In genomic region chr13:58622647-58623046, GRCm38 (mm10) we compare ENCODE assay signal across 32 mouse cellular contexts. TPM values are rescaled to one million over a fixed set of nuclear protein-coding genes. Genes with fewer than 3 reads are reported as not detected.
DNase-seq lines count a peak whose midpoint lies in the region; ATAC-seq and TF ChIP-seq lines count a peak whose summit lies in the region.
"Had no signal": no experiment of that assay in that cellular context is flagged by ENCODE, and none has a peak within 500 bp of the region (broad histone marks: within the 10 kb centered on the region; RNA-seq: fewer than 3 reads in every experiment).

No protein-coding gene starts in this region.

- H3K9ac ChIP-seq in midbrain, embryonic 11.5 days (ENCODE audit: low read length), result no peak overlapping the region
- H3K9ac ChIP-seq in midbrain, embryonic 16.5 days (ENCODE audit: low read depth, low read length), result no peak overlapping the region
- H3K9ac ChIP-seq in MEL (ENCODE audit: control insufficient read depth, low read depth, low read length, poor library complexity, severe bottlenecking), result no peak overlapping the region
- no peak overlapping the region for H3K9ac ChIP-seq in hindbrain, embryonic 12.5 days
- H3K9ac ChIP-seq: heart, embryonic 13.5 days; hindbrain, embryonic 15.5 days; kidney, embryonic 15.5 days; limb, embryonic 12.5 days; liver, embryonic 15.5 days; lung, embryonic 14.5 days; neural tube, embryonic 15.5 days had no signal

- no peak overlapping the region for H3K27ac ChIP-seq in midbrain, embryonic 11.5 days (ENCODE audit: low read depth, low read length)
- H3K27ac ChIP-seq in midbrain, embryonic 16.5 days (ENCODE audit: low read length), result no peak overlapping the region
- H3K27ac ChIP-seq in MEL (ENCODE audit: control insufficient read depth, low read depth, low read length), result no peak overlapping the region
- no peak overlapping the region for H3K27ac ChIP-seq in small intestine, adult 2 months (ENCODE audit: insufficient read depth, low read depth, low read length)
- no peak overlapping the region for H3K27ac ChIP-seq in hindbrain, embryonic 12.5 days
- H3K27ac ChIP-seq: heart, embryonic 13.5 days; hindbrain, embryonic 15.5 days; kidney, embryonic 15.5 days; limb, embryonic 12.5 days; liver, embryonic 15.5 days; neural tube, embryonic 15.5 days had no signal

- TF ChIP-seq CTCF in MEL (IDR thresholded peaks at IDR 0.05 in 2 of 3, conservative IDR thresholded peaks at IDR 0.05 in 1 of 3; ENCODE audit: control insufficient read depth in 1 of 3, insufficient read depth in 1 of 3, low read depth in 2 of 3, low read length in 3 of 3, poor library complexity in 1 of 3, severe bottlenecking in 1 of 3), result no peak
- no peak for TF ChIP-seq CTCF in small intestine, adult 2 months (IDR thresholded peaks at IDR 0.05; ENCODE audit: extremely low read depth, insufficient read length, insufficient replicate concordance, low read depth, low read length)

- WGBS in midbrain, embryonic 11.5 days, result 70% methylated on average over 8 of the region's 8 CpGs
- 70% methylated on average over 8 of the region's 8 CpGs for WGBS in midbrain, embryonic 16.5 days
- 10% methylated on average over 8 of the region's 8 CpGs for WGBS in small intestine, adult 2 months
- 58% methylated on average over 8 of the region's 8 CpGs for WGBS in hindbrain, embryonic 12.5 days

- peak; percentile 4 for DNase-seq in midbrain, embryonic 11.5 days (ENCODE audit: low spot score, missing footprints)
- peak; percentile 37 for DNase-seq in MEL (ENCODE audit: low read depth, low spot score)
- DNase-seq in retina, embryonic 14.5 days (ENCODE audit: low spot score), result no peak
- DNase-seq in gastrocnemius, postnatal 10 days, result no peak
- DNase-seq: adrenal gland, postnatal 14 days; cerebellum, adult 11 months; cerebellum, adult 9-10 months; heart, postnatal 10 days; kidney, postnatal 25 days; lung, embryonic 14.5 days; midbrain, embryonic 14.5 days; right cerebral cortex, postnatal 4 days; thymus, postnatal 14 days had no signal

- H3K4me1 ChIP-seq in midbrain, embryonic 11.5 days (ENCODE audit: control insufficient read depth, insufficient read depth, low read length), result no peaks in the 10 kb centered on the region
- no peaks in the 10 kb centered on the region for H3K4me1 ChIP-seq in midbrain, embryonic 16.5 days (ENCODE audit: control insufficient read depth, insufficient read depth, low read length)
- H3K4me1 ChIP-seq in MEL (ENCODE audit: control insufficient read depth in 1 of 2, insufficient read depth in 2 of 2, low read length in 2 of 2), result no peaks in the 10 kb centered on the region
- H3K4me1 ChIP-seq in small intestine, adult 2 months (ENCODE audit: control insufficient read depth, insufficient read depth, insufficient read length, low read length), result peaks cover 7% of the 10 kb centered on the region; the same call in 1 of the 2 replicates
- H3K4me1 ChIP-seq in hindbrain, embryonic 12.5 days, result no peaks in the 10 kb centered on the region
- H3K4me1 ChIP-seq: heart, embryonic 13.5 days; hindbrain, embryonic 15.5 days; kidney, embryonic 15.5 days; liver, embryonic 15.5 days; neural tube, embryonic 15.5 days had no signal

- no peak for TF ChIP-seq POLR2A in MEL (IDR thresholded peaks at IDR 0.05; ENCODE audit: control insufficient read depth in 1 of 2, insufficient read depth in 1 of 2, low read depth in 1 of 2, low read length in 2 of 2, poor library complexity in 1 of 2)
- TF ChIP-seq POLR2A in small intestine, adult 2 months (IDR thresholded peaks at IDR 0.05; ENCODE audit: low read depth, low read length), result no peak

- no peaks in the 10 kb centered on the region for H3K79me2 ChIP-seq in MEL (ENCODE audit: control insufficient read depth, insufficient read depth, low read length, poor library complexity)

- no peak overlapping the region for H3K4me3 ChIP-seq in midbrain, embryonic 11.5 days (ENCODE audit: low read depth, low read length)
- no peak overlapping the region for H3K4me3 ChIP-seq in midbrain, embryonic 16.5 days (ENCODE audit: low read depth, low read length)
- H3K4me3 ChIP-seq in MEL (ENCODE audit: control insufficient read depth in 1 of 2, insufficient read depth in 1 of 2, low read depth in 2 of 2, low read length in 2 of 2), result no peak overlapping the region
- H3K4me3 ChIP-seq in small intestine, adult 2 months (ENCODE audit: low read depth, low read length), result 0 out of 2 replicates have a peak overlapping the region, but pooled peaks have one; percentile 7
- H3K4me3 ChIP-seq in hindbrain, embryonic 12.5 days, result no peak overlapping the region
- H3K4me3 ChIP-seq: heart, embryonic 13.5 days; hindbrain, embryonic 15.5 days; kidney, embryonic 15.5 days; limb, embryonic 12.5 days; liver, embryonic 15.5 days; neural tube, embryonic 15.5 days had no signal

- TF ChIP-seq RAD21 in MEL (IDR thresholded peaks at IDR 0.05; ENCODE audit: low read depth, low read length), result no peak

- ATAC-seq in midbrain, embryonic 11.5 days (ENCODE audit: low FRiP score), result no peak
- no peak for ATAC-seq in midbrain, embryonic 16.5 days
- peak; percentile 65 for ATAC-seq in granulocyte monocyte progenitor cell, adult 5-6 weeks (replicated peaks; ENCODE audit: poor library complexity, severe bottlenecking)
- ATAC-seq in hindbrain, embryonic 12.5 days (ENCODE audit: low FRiP score), result no peak
- ATAC-seq: forebrain, embryonic 14.5 days; Patski had no signal

- H3K36me3 ChIP-seq in midbrain, embryonic 11.5 days (ENCODE audit: control insufficient read depth, insufficient read depth, low read length), result no peaks in the 10 kb centered on the region
- H3K36me3 ChIP-seq in midbrain, embryonic 16.5 days (ENCODE audit: control insufficient read depth, insufficient read depth, low read length), result no peaks in the 10 kb centered on the region
- H3K36me3 ChIP-seq in MEL (ENCODE audit: control insufficient read depth in 1 of 2, insufficient read depth in 2 of 2, low read length in 2 of 2), result no peaks in the 10 kb centered on the region
- no peaks in the 10 kb centered on the region for H3K36me3 ChIP-seq in small intestine, adult 2 months (ENCODE audit: control insufficient read depth, insufficient read depth, low read length)
- no peaks in the 10 kb centered on the region for H3K36me3 ChIP-seq in hindbrain, embryonic 12.5 days
- H3K36me3 ChIP-seq: heart, embryonic 13.5 days; hindbrain, embryonic 15.5 days; kidney, embryonic 15.5 days; limb, embryonic 12.5 days; liver, embryonic 15.5 days; neural tube, embryonic 15.5 days had no signal

- H3K9me3 ChIP-seq in midbrain, embryonic 11.5 days (ENCODE audit: control insufficient read depth, low read length), result no peaks in the 10 kb centered on the region
- H3K9me3 ChIP-seq in midbrain, embryonic 16.5 days (replicated peaks; ENCODE audit: control insufficient read depth, low read length, poor library complexity, severe bottlenecking), result no peaks in the 10 kb centered on the region
- no peaks in the 10 kb centered on the region for H3K9me3 ChIP-seq in MEL (replicated peaks; ENCODE audit: insufficient read depth, low read length)
- H3K9me3 ChIP-seq in hindbrain, embryonic 12.5 days (replicated peaks), result no peaks in the 10 kb centered on the region
- H3K9me3 ChIP-seq: heart, embryonic 13.5 days; hindbrain, embryonic 15.5 days; kidney, embryonic 15.5 days; limb, embryonic 12.5 days; liver, embryonic 15.5 days; neural tube, embryonic 15.5 days had no signal

- no peak for TF ChIP-seq EP300 in MEL (IDR thresholded peaks at IDR 0.05; ENCODE audit: low read depth in 1 of 2, low read length in 2 of 2)

- H3K27me3 ChIP-seq in midbrain, embryonic 11.5 days (ENCODE audit: control insufficient read depth, insufficient read depth, low read length), result no peaks in the 10 kb centered on the region
- no peaks in the 10 kb centered on the region for H3K27me3 ChIP-seq in midbrain, embryonic 16.5 days (ENCODE audit: control insufficient read depth, insufficient read depth, low read depth, low read length)
- H3K27me3 ChIP-seq in MEL (ENCODE audit: control insufficient read depth in 1 of 2, insufficient read depth in 2 of 2, low read length in 2 of 2), result peaks cover 0 to 2% of the 10 kb centered on the region in 2 experiments; a peak in 3 of 4 replicates
- H3K27me3 ChIP-seq in small intestine, adult 2 months (ENCODE audit: control insufficient read depth, insufficient read depth, low read length), result no peaks in the 10 kb centered on the region
- no peaks in the 10 kb centered on the region for H3K27me3 ChIP-seq in hindbrain, embryonic 12.5 days
- H3K27me3 ChIP-seq: heart, embryonic 13.5 days; hindbrain, embryonic 15.5 days; kidney, embryonic 15.5 days; limb, embryonic 12.5 days; liver, embryonic 15.5 days; neural tube, embryonic 15.5 days; Patski had no signal

- H3K4me2 ChIP-seq in midbrain, embryonic 11.5 days, result no peak overlapping the region
- no peak overlapping the region for H3K4me2 ChIP-seq in midbrain, embryonic 16.5 days (ENCODE audit: low read length)
- H3K4me2 ChIP-seq in hindbrain, embryonic 12.5 days (replicated peaks), result no peak overlapping the region
- H3K4me2 ChIP-seq: heart, embryonic 13.5 days; hindbrain, embryonic 15.5 days; kidney, embryonic 15.5 days; limb, embryonic 12.5 days; liver, embryonic 15.5 days; lung, embryonic 14.5 days; neural tube, embryonic 15.5 days had no signal

TF ChIP-seq in MEL, 35 proteins besides CTCF, POLR2A, EP300 and RAD21 (continues in another document):
- TF ChIP-seq MXI1 (IDR thresholded peaks at IDR 0.05; ENCODE audit: low read depth, low read length), result no peak
- TF ChIP-seq ZNF384 (IDR thresholded peaks at IDR 0.05; ENCODE audit: low read depth, low read length), result no peak
- no peak for TF ChIP-seq MAX (IDR thresholded peaks at IDR 0.05; ENCODE audit: low read length)
- no peak for TF ChIP-seq TBP (IDR thresholded peaks at IDR 0.05; ENCODE audit: low read depth, low read length)
- TF ChIP-seq NRF1 (IDR thresholded peaks at IDR 0.05; ENCODE audit: insufficient read depth, low read depth, low read length, poor library complexity, severe bottlenecking), result no peak
- TF ChIP-seq CHD2 (IDR thresholded peaks at IDR 0.05; ENCODE audit: low read length), result no peak
- TF ChIP-seq GABPA (IDR thresholded peaks at IDR 0.05; ENCODE audit: low read depth, low read length), result no peak
- no peak for TF ChIP-seq ELF1 (IDR thresholded peaks at IDR 0.05; ENCODE audit: low read depth, low read length)
- no peak for TF ChIP-seq UBTF (IDR thresholded peaks at IDR 0.05; ENCODE audit: borderline replicate concordance, insufficient read depth, low read depth, low read length)

RNA-seq across cellular contexts. Expression of gene Slc28a3, which starts 12.0 kb away (rescaled TPM):
- polyA plus RNA-seq in midbrain, embryonic 11.5 days (2014; fragmentation: Nextera tagmentation; extraction: Ambion mirVana), result not detected in 2 replicates
- polyA plus RNA-seq in midbrain, embryonic 16.5 days (2015; fragmentation: Nextera tagmentation; extraction: Ambion mirVana), result not detected in 2 replicates
- not detected in 2 replicates for total RNA-seq in MEL (2012; rRNA removed)
- 1 to 10 TPM in 1 of 2 experiments, not detected in 1; 1.4 TPM for polyA plus RNA-seq in MEL (2012; ENCODE audit: insufficient read depth in 1 of 2, insufficient read length in 2 of 2, low read depth in 1 of 2, low replicate concordance in 2 of 2, missing spikeins in 1 of 2)
- not detected in 2 replicates for total RNA-seq in granulocyte monocyte progenitor cell, adult 5-6 weeks (2014; fragmentation: Nextera tagmentation)
- not detected in 2 replicates for total RNA-seq in granulocyte monocyte progenitor cell, adult 5-6 weeks (2017)
- polyA plus RNA-seq in small intestine, adult 2 months (2012; rRNA removed), result 2.7 and 3.7 TPM in 2 replicates
- not detected for total RNA-seq in gastrocnemius, postnatal 10 days (2021)
- not detected in 2 replicates for polyA plus RNA-seq in hindbrain, embryonic 12.5 days (2016; fragmentation: Nextera tagmentation; extraction: Ambion mirVana)
- total RNA-seq: adrenal gland, postnatal 14 days; gastrocnemius, adult 18-20 months; gastrocnemius, postnatal 4 days; heart, adult 8-10 months; heart, postnatal 10 days; left cerebral cortex, adult 18-20 months; liver, adult 2 months; megakaryocyte-erythroid progenitor cell, adult 5-6 weeks had no signal
- polyA plus RNA-seq: forebrain, embryonic 14.5 days; frontal cortex, adult 2 months; heart, embryonic 13.5 days; kidney, embryonic 15.5 days; liver, adult 2 months; midbrain, embryonic 14.5 days; neural tube, embryonic 15.5 days had no signal

Comparison
In these comparisons a context has a peak if more than half of its experiments do, and no peak if none do; other contexts are left out.
1. DNase-seq: peak in midbrain, embryonic 11.5 days (single experiment) and MEL (single experiment); none in retina, embryonic 14.5 days (single experiment) and gastrocnemius, postnatal 10 days (single experiment).